Mouse (Mus musculus): ENCODE measurements around the gene Crybg3. TPM values are rescaled to one million over a fixed set of nuclear protein-coding genes. Genes with fewer than 3 reads are reported as not detected.

Gene Crybg3
- polyA plus RNA-seq, 1 experiment from 2014 or later = 12.7 TPM

DNA sequence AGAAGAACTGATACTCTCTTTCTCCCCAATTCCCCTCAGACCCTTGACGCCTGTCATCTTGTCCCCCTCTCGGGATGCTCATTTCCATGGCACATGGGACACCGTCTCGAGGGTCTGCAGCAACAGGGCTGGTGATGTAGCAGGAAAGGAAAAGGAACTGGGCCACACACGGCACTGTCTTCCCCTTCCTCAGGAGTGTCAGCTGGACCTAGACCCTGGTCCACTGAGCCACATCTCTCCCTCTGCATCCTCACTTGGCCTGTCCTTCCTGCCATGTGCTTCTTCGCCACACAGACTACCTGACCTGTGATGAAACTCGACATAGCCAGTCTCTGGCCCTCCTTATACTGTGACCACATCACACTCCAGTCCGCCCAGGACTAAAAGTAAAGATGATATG lies 13.9 kb downstream of the Crybg3 start:
- H3K4me3 ChIP-seq (ENCODE audit: low read length) = no peak overlapping the region
- no peak overlapping the region for H3K4me2 ChIP-seq (replicated peaks; ENCODE audit: low read depth, low read length)
- ATAC-seq (ENCODE audit: low FRiP score, low TSS enrichment) = 0 out of 2 replicates have a peak, but pooled peaks have one; percentile 9
- 94% methylated on average over 8 of the region's 8 CpGs for WGBS
- no peaks in the 10 kb centered on the region for H3K36me3 ChIP-seq (ENCODE audit: control insufficient read depth, insufficient read depth, low read length)
- no peaks in the 10 kb centered on the region for H3K9me3 ChIP-seq (ENCODE audit: control insufficient read depth, low read length)
- no peak overlapping the region for H3K9ac ChIP-seq (ENCODE audit: low read depth, low read length)
- H3K27me3 ChIP-seq (ENCODE audit: control insufficient read depth, insufficient read depth, low read length) = no peaks in the 10 kb centered on the region
- no peak overlapping the region for H3K27ac ChIP-seq (ENCODE audit: low read depth, low read length)
- H3K4me1 ChIP-seq (ENCODE audit: control insufficient read depth, insufficient read depth, low read length) = 0 out of 2 replicates have a peak, but pooled peaks cover 7% of the 10 kb centered on the region

DNA sequence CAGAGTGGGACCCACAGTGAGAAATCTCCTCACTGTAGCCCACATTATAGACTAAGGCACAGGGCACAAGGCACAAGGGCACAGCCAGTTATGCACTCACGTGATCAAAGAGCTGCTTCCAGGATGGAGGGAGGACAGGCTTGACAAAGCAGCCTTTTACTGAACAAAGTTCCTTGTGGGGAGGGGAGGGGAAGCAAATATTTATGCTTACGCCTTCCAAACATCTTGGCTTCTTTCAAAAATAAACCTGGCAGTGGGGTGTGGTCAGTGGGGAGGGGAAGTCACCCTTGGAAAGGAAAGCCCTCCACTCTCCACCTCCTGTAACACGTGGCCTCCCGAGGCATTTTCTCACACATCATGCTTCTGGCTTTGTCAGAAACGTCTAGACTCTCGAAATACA lies 14.5 kb downstream of the Crybg3 start:
- Histone ChIP-seq H3K27ac (ENCODE audit: low read depth, low read length) (no peak overlapping the region), H3K36me3 (ENCODE audit: control insufficient read depth, insufficient read depth, low read length) (no peaks in the 10 kb centered on the region), H3K9me3 (ENCODE audit: control insufficient read depth, low read length) (no peaks in the 10 kb centered on the region), H3K4me1 (ENCODE audit: control insufficient read depth, insufficient read depth, low read length) (0 out of 2 replicates have a peak, but pooled peaks cover 7% of the 10 kb centered on the region), H3K27me3 (ENCODE audit: control insufficient read depth, insufficient read depth, low read length) (no peaks in the 10 kb centered on the region), H3K4me3 (ENCODE audit: low read length) (no peak overlapping the region), H3K4me2 (replicated peaks; ENCODE audit: low read depth, low read length) (no peak overlapping the region), H3K9ac (ENCODE audit: low read depth, low read length) (no peak overlapping the region)
- 39% methylated on average over 6 of the region's 6 CpGs for WGBS
- peak; percentile 83 for ATAC-seq (ENCODE audit: low FRiP score, low TSS enrichment)

DNA sequence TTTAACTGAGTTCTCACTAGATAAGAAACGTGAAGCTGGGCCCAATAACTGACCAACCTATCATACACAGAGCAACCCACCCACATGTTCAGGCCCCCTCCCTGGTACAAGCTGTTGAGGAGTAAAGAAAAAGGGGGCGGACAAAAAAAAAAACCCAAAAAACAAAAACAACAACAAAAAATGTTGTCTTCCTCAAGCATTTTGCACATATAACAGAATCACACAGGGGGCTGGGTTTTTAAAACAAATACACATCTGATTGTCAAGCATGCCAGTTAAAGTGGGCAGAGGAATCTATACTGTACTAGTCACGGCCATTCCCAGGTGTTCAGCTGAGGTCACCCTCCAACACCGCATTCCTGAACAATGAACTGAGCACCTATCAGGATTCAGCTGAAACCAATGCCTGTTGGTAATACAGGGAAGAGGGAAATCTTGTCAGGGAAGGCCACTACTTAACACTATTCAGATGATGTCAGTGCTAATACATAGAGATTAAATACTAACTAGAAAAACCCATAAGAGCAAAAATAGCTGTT lies 15.0 kb downstream of the Crybg3 start:
- Histone ChIP-seq H3K9me3 (ENCODE audit: control insufficient read depth, low read length) (no peaks in the 10 kb centered on the region), H3K27me3 (ENCODE audit: control insufficient read depth, insufficient read depth, low read length) (no peaks in the 10 kb centered on the region), H3K4me2 (replicated peaks; ENCODE audit: low read depth, low read length) (no peak overlapping the region), H3K4me3 (ENCODE audit: low read length) (no peak overlapping the region), H3K9ac (ENCODE audit: low read depth, low read length) (no peak overlapping the region), H3K27ac (ENCODE audit: low read depth, low read length) (no peak overlapping the region), H3K36me3 (ENCODE audit: control insufficient read depth, insufficient read depth, low read length) (no peaks in the 10 kb centered on the region), H3K4me1 (ENCODE audit: control insufficient read depth, insufficient read depth, low read length) (0 out of 2 replicates have a peak, but pooled peaks cover 7% of the 10 kb centered on the region)
- 74% methylated on average over 4 of the region's 4 CpGs for WGBS
- ATAC-seq (ENCODE audit: low FRiP score, low TSS enrichment) = peak; percentile 47; the same call in 1 of the 2 replicates

DNA sequence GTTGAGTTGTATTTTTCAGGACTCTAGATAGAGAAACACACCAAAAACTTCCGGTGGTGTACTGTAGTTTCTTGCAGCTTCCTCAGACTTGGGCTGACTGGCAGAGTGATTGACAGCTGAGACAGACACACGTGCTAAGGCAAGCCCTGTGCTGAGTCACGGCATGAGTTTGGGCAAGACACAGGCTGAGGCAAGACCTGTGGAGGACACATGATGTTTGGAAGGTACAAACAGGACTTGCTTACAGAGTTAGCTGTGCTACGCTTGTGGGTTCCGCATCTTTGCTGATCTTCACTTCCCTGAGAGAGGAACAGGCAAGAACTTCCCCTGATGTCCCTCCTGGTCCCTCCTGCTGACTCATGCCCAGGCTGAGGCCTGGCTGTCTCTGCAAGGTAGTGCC lies 17.3 kb downstream of the Crybg3 start:
- Histone ChIP-seq H3K36me3 (ENCODE audit: control insufficient read depth, insufficient read depth, low read length) (no peaks in the 10 kb centered on the region), H3K27ac (ENCODE audit: low read depth, low read length) (no peak overlapping the region), H3K4me3 (ENCODE audit: low read length) (no peak overlapping the region), H3K9me3 (ENCODE audit: control insufficient read depth, low read length) (no peaks in the 10 kb centered on the region), H3K4me2 (replicated peaks; ENCODE audit: low read depth, low read length) (no peak overlapping the region), H3K4me1 (ENCODE audit: control insufficient read depth, insufficient read depth, low read length) (0 out of 2 replicates have a peak, but pooled peaks cover 4% of the 10 kb centered on the region), H3K9ac (ENCODE audit: low read depth, low read length) (no peak overlapping the region), H3K27me3 (ENCODE audit: control insufficient read depth, insufficient read depth, low read length) (no peaks in the 10 kb centered on the region)
- 90% methylated on average over 5 of the region's 5 CpGs for WGBS
- ATAC-seq (ENCODE audit: low FRiP score, low TSS enrichment) = no peak

DNA sequence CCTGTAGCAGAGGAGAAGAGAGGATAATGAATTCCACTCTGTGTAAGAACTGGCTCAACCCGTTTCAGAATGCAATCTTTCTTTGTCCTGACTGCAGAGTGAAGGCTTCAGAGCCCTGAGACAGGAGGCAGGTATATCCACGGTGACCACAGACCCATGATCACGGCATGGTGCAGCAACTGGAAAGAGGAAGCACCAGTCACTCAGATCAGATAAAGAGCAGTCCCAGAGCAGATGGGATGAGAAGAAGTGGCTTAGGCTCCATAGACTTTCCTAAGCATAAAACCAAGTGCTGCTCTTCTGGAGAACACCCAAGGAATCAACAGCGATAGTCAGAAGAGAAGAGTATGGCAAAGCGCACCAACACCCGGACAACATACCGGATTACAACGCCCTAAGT lies 21.5 kb downstream of the Crybg3 start:
- Histone ChIP-seq H3K27me3 (ENCODE audit: control insufficient read depth, insufficient read depth, low read length) (no peaks in the 10 kb centered on the region), H3K4me2 (replicated peaks; ENCODE audit: low read depth, low read length) (no peak overlapping the region), H3K4me3 (ENCODE audit: low read length) (no peak overlapping the region), H3K36me3 (ENCODE audit: control insufficient read depth, insufficient read depth, low read length) (0 out of 2 replicates have a peak, but pooled peaks cover 2% of the 10 kb centered on the region), H3K9ac (ENCODE audit: low read depth, low read length) (no peak overlapping the region), H3K4me1 (ENCODE audit: control insufficient read depth, insufficient read depth, low read length) (0 out of 2 replicates have a peak, but pooled peaks cover 1% of the 10 kb centered on the region), H3K9me3 (ENCODE audit: control insufficient read depth, low read length) (no peaks in the 10 kb centered on the region), H3K27ac (ENCODE audit: low read depth, low read length) (no peak overlapping the region)
- WGBS = 87% methylated on average over 8 of the region's 8 CpGs
- ATAC-seq (ENCODE audit: low FRiP score, low TSS enrichment) = no peak

DNA sequence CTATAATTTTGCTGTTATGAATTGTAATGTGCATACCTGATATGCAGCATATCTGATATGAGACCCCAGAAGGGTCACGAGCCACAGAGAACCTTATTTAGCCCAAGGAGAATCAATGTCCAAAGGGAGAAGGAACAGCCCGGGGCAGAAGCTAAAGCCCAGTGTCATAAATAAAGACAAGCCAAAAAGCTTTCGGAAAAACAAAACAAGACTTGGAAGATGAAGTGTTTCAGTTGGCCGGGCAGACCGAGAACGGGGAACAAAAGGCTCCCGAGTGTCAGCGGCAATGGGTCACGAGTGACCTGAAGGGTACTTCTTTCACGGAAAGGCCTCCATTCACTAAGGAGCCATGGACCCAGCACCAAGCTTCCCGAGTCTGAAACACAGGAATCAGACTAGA lies 26.8 kb downstream of the Crybg3 start:
- Histone ChIP-seq H3K27ac (ENCODE audit: low read depth, low read length) (no peak overlapping the region), H3K4me1 (ENCODE audit: control insufficient read depth, insufficient read depth, low read length) (0 out of 2 replicates have a peak, but pooled peaks cover 2% of the 10 kb centered on the region), H3K9me3 (ENCODE audit: control insufficient read depth, low read length) (no peaks in the 10 kb centered on the region), H3K4me2 (replicated peaks; ENCODE audit: low read depth, low read length) (no peak overlapping the region), H3K36me3 (ENCODE audit: control insufficient read depth, insufficient read depth, low read length) (0 out of 2 replicates have a peak, but pooled peaks cover 2% of the 10 kb centered on the region), H3K27me3 (ENCODE audit: control insufficient read depth, insufficient read depth, low read length) (no peaks in the 10 kb centered on the region), H3K9ac (ENCODE audit: low read depth, low read length) (no peak overlapping the region), H3K4me3 (ENCODE audit: low read length) (no peak overlapping the region)
- 49% methylated on average over 11 of the region's 11 CpGs for WGBS
- no peak for ATAC-seq (ENCODE audit: low FRiP score, low TSS enrichment)

DNA sequence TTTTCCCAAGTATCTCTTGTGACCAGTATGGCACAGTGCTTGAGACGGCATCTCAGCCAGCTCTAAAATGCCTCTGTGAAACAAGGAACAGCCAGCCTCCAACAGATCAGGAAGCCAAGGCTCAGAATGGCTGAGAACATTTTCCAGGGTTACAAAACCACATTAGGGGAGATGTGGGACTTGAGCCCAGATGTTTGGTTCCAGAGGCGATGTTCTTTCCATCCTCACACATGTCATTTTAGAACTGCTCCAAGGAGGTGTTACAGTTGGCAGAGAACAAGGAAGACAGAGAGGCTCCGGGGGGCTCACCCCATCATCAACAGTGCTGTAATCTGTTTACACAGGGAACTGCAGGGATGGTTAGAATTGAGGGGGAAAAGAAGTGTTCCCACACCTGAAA lies 28.1 kb downstream of the Crybg3 start:
- H3K9me3 ChIP-seq (ENCODE audit: control insufficient read depth, low read length) = no peaks in the 10 kb centered on the region
- no peak overlapping the region for H3K27ac ChIP-seq (ENCODE audit: low read depth, low read length)
- 0 out of 2 replicates have a peak, but pooled peaks cover 2% of the 10 kb centered on the region for H3K36me3 ChIP-seq (ENCODE audit: control insufficient read depth, insufficient read depth, low read length)
- ATAC-seq (ENCODE audit: low FRiP score, low TSS enrichment) = no peak
- H3K4me1 ChIP-seq (ENCODE audit: control insufficient read depth, insufficient read depth, low read length) = 0 out of 2 replicates have a peak, but pooled peaks cover 7% of the 10 kb centered on the region
- no peaks in the 10 kb centered on the region for H3K27me3 ChIP-seq (ENCODE audit: control insufficient read depth, insufficient read depth, low read length)
- H3K4me3 ChIP-seq (ENCODE audit: low read length) = no peak overlapping the region
- H3K9ac ChIP-seq (ENCODE audit: low read depth, low read length) = no peak overlapping the region
- no peak overlapping the region for H3K4me2 ChIP-seq (replicated peaks; ENCODE audit: low read depth, low read length)
- 81% methylated on average over 3 of the region's 3 CpGs for WGBS

DNA sequence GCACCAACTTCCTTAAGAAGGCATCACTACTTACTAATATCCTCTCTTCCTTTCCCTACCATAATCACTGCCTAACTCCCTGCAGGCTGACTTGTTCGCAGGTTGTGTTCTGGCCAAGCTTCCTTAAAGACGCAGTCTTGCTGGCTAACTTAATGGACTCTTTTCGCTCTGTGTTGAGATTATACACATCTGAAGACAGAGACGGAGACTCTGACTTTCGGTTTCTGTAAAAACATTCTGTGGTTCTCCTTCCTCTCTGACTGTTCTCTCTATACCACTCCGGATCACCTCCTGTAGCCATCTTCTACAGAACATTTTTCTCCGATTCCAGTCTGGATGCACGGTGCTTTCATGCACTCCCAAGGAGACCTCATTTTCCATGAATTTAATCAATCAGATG lies 30.0 kb downstream of the Crybg3 start:
- no peak for ATAC-seq (ENCODE audit: low FRiP score, low TSS enrichment)
- H3K9me3 ChIP-seq (ENCODE audit: control insufficient read depth, low read length) = no peaks in the 10 kb centered on the region
- no peak overlapping the region for H3K4me3 ChIP-seq (ENCODE audit: low read length)
- 0 out of 2 replicates have a peak, but pooled peaks cover 13% of the 10 kb centered on the region for H3K4me1 ChIP-seq (ENCODE audit: control insufficient read depth, insufficient read depth, low read length)
- no peak overlapping the region for H3K4me2 ChIP-seq (replicated peaks; ENCODE audit: low read depth, low read length)
- no peaks in the 10 kb centered on the region for H3K36me3 ChIP-seq (ENCODE audit: control insufficient read depth, insufficient read depth, low read length)
- H3K27ac ChIP-seq (ENCODE audit: low read depth, low read length) = no peak overlapping the region
- H3K27me3 ChIP-seq (ENCODE audit: control insufficient read depth, insufficient read depth, low read length) = no peaks in the 10 kb centered on the region
- WGBS = 96% methylated on average over 8 of the region's 8 CpGs
- H3K9ac ChIP-seq (ENCODE audit: low read depth, low read length) = no peak overlapping the region

DNA sequence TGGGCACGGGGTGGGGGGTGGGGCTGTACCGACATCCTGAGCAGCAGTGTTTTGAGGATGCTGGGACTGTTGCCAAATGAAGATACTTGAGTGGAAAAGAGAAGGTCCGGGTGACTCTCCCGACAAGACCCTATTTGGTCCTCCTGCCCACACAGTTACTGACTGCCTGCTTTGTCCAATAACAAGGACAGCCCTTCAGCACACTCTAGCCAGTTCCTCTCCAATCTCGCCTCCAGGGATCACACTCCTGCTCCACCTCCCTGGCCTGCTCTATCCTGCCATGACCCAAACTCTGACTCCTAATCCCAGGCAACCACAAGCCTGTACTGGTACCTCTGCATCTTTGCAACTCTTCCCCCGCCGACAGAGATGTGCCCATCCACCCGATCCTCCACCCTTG lies 30.9 kb downstream of the Crybg3 start:
- WGBS = 83% methylated on average over 8 of the region's 8 CpGs
- ATAC-seq (ENCODE audit: low FRiP score, low TSS enrichment) = no peak
- Histone ChIP-seq H3K27me3 (ENCODE audit: control insufficient read depth, insufficient read depth, low read length) (no peaks in the 10 kb centered on the region), H3K9ac (ENCODE audit: low read depth, low read length) (no peak overlapping the region), H3K9me3 (ENCODE audit: control insufficient read depth, low read length) (no peaks in the 10 kb centered on the region), H3K4me1 (ENCODE audit: control insufficient read depth, insufficient read depth, low read length) (0 out of 2 replicates have a peak, but pooled peaks cover 13% of the 10 kb centered on the region), H3K4me3 (ENCODE audit: low read length) (no peak overlapping the region), H3K36me3 (ENCODE audit: control insufficient read depth, insufficient read depth, low read length) (no peaks in the 10 kb centered on the region), H3K4me2 (replicated peaks; ENCODE audit: low read depth, low read length) (no peak overlapping the region), H3K27ac (ENCODE audit: low read depth, low read length) (no peak overlapping the region)

Data from kidney, embryonic 14.5 days (tissue).